Mouse (Mus musculus): ENCODE measurements at regions not wholly inside any gene's neighbourhood (a gene's known extent, or its start where the extent isn't known, plus 50 kb on each side); places are given as distances from the start of the nearest gene placed in this dataset.
A peak's percentile ranks its signal among the peaks of the same experiment; 100 is the strongest.

GRCm38 (mm10) chr13:107835756-107836385 lies 208.4 kb upstream of the Smim15 start:
- Histone ChIP-seq H3K9me3 (replicated peaks) (no peaks in the 10 kb centered on the region), H3K4me3 (no peak overlapping the region), H3K27ac (replicated peaks) (peak overlapping the region; percentile 57; the same call in 1 of the 2 replicates), H3K36me3 (peaks cover 7% of the 10 kb centered on the region; the same call in 1 of the 2 replicates), H3K4me1 (peaks cover 54% of the 10 kb centered on the region), H3K27me3 (ENCODE audit: low read depth, poor library complexity, severe bottlenecking) (no peaks in the 10 kb centered on the region)
- no peak for DNase-seq (ENCODE audit: low spot score)
- 66% methylated on average over 9 of the region's 9 CpGs for WGBS

- 61% methylated on average over 5 of the region's 5 CpGs for WGBS
- H3K4me1 ChIP-seq = peaks cover 55% of the 10 kb centered on the region
- H3K36me3 ChIP-seq = no peaks in the 10 kb centered on the region
- H3K9me3 ChIP-seq (replicated peaks) = no peaks in the 10 kb centered on the region
- H3K27me3 ChIP-seq (ENCODE audit: low read depth, poor library complexity, severe bottlenecking) = no peaks in the 10 kb centered on the region
- no peak for DNase-seq (ENCODE audit: low spot score)
- no peak overlapping the region for H3K27ac ChIP-seq (replicated peaks)
- no peak overlapping the region for H3K4me3 ChIP-seq
Measured at GRCm38 (mm10) chr13:107831997-107832396, 212.2 kb upstream of the Smim15 start.

- H3K4me1 ChIP-seq = peaks cover 55% of the 10 kb centered on the region
- 3% methylated on average over 17 of the region's 17 CpGs for WGBS
- no peaks in the 10 kb centered on the region for H3K9me3 ChIP-seq (replicated peaks)
- H3K36me3 ChIP-seq = no peaks in the 10 kb centered on the region
- peak overlapping the region; percentile 30 for H3K4me3 ChIP-seq
- DNase-seq (ENCODE audit: low spot score) = peak; percentile 91
- H3K27ac ChIP-seq (replicated peaks) = no peak overlapping the region
- no peaks in the 10 kb centered on the region for H3K27me3 ChIP-seq (ENCODE audit: low read depth, poor library complexity, severe bottlenecking)
Measured at GRCm38 (mm10) chr13:107831221-107831681, 213.0 kb upstream of the Smim15 start.

GRCm38 (mm10) chr13:107830281-107830680 lies 214.0 kb upstream of the Smim15 start:
- H3K4me1 ChIP-seq = peaks cover 45% of the 10 kb centered on the region
- no peaks in the 10 kb centered on the region for H3K36me3 ChIP-seq
- 82% methylated on average over 2 of the region's 2 CpGs for WGBS
- H3K4me3 ChIP-seq = no peak overlapping the region
- DNase-seq (ENCODE audit: low spot score) = no peak
- H3K9me3 ChIP-seq (replicated peaks) = no peaks in the 10 kb centered on the region
- H3K27me3 ChIP-seq (ENCODE audit: low read depth, poor library complexity, severe bottlenecking) = no peaks in the 10 kb centered on the region
- no peak overlapping the region for H3K27ac ChIP-seq (replicated peaks)

- H3K4me3 ChIP-seq = no peak overlapping the region
- no peaks in the 10 kb centered on the region for H3K36me3 ChIP-seq
- DNase-seq (ENCODE audit: low spot score) = no peak
- H3K27ac ChIP-seq (replicated peaks) = no peak overlapping the region
- H3K4me1 ChIP-seq = peaks cover 41% of the 10 kb centered on the region
- H3K9me3 ChIP-seq (replicated peaks) = no peaks in the 10 kb centered on the region
- 97% methylated on average over 4 of the region's 4 CpGs for whole genome bisulfite sequencing
- no peaks in the 10 kb centered on the region for H3K27me3 ChIP-seq (ENCODE audit: low read depth, poor library complexity, severe bottlenecking)
Measured at GRCm38 (mm10) chr13:107829861-107830260, 214.4 kb upstream of the Smim15 start.

GRCm38 (mm10) chr13:107825636-107826035 lies 218.6 kb upstream of the Smim15 start:
- H3K36me3 ChIP-seq = no peaks in the 10 kb centered on the region
- WGBS = 93% methylated on average over 4 of the region's 4 CpGs
- H3K27me3 ChIP-seq (ENCODE audit: low read depth, poor library complexity, severe bottlenecking) = no peaks in the 10 kb centered on the region
- peaks cover 33% of the 10 kb centered on the region for H3K4me1 ChIP-seq
- H3K27ac ChIP-seq (replicated peaks) = no peak overlapping the region
- no peak for DNase-seq (ENCODE audit: low spot score)
- H3K9me3 ChIP-seq (replicated peaks) = no peaks in the 10 kb centered on the region
- no peak overlapping the region for H3K4me3 ChIP-seq

GRCm38 (mm10) chr13:107823342-107823741 lies 220.9 kb upstream of the Smim15 start:
- Histone ChIP-seq H3K27ac (replicated peaks) (no peak overlapping the region), H3K4me1 (peaks cover 37% of the 10 kb centered on the region), H3K27me3 (ENCODE audit: low read depth, poor library complexity, severe bottlenecking) (no peaks in the 10 kb centered on the region), H3K4me3 (no peak overlapping the region), H3K9me3 (replicated peaks) (no peaks in the 10 kb centered on the region), H3K36me3 (no peaks in the 10 kb centered on the region)
- WGBS = 89% methylated on average over 1 of the region's 1 CpGs
- no peak for DNase-seq (ENCODE audit: low spot score)

GRCm38 (mm10) chr13:107822198-107822597 lies 222.0 kb upstream of the Smim15 start:
- Histone ChIP-seq H3K4me1 (peaks cover 33% of the 10 kb centered on the region), H3K4me3 (no peak overlapping the region), H3K36me3 (no peaks in the 10 kb centered on the region), H3K9me3 (replicated peaks) (no peaks in the 10 kb centered on the region), H3K27ac (replicated peaks) (no peak overlapping the region), H3K27me3 (ENCODE audit: low read depth, poor library complexity, severe bottlenecking) (no peaks in the 10 kb centered on the region)
- 75% methylated on average over 2 of the region's 2 CpGs for WGBS
- DNase-seq (ENCODE audit: low spot score) = no peak

- H3K27me3 ChIP-seq (ENCODE audit: low read depth, poor library complexity, severe bottlenecking) = no peaks in the 10 kb centered on the region
- H3K4me1 ChIP-seq = peaks cover 47% of the 10 kb centered on the region
- H3K27ac ChIP-seq (replicated peaks) = no peak overlapping the region
- H3K9me3 ChIP-seq (replicated peaks) = no peaks in the 10 kb centered on the region
- no peaks in the 10 kb centered on the region for H3K36me3 ChIP-seq
- DNase-seq (ENCODE audit: low spot score) = no peak
- WGBS = 63% methylated on average over 9 of the region's 9 CpGs
- no peak overlapping the region for H3K4me3 ChIP-seq
Measured at GRCm38 (mm10) chr13:107813562-107814161, 230.6 kb upstream of the Smim15 start.

- no peak for DNase-seq (ENCODE audit: low spot score)
- Histone ChIP-seq H3K27ac (replicated peaks) (no peak overlapping the region), H3K36me3 (no peaks in the 10 kb centered on the region), H3K9me3 (replicated peaks) (no peaks in the 10 kb centered on the region), H3K4me3 (no peak overlapping the region), H3K27me3 (ENCODE audit: low read depth, poor library complexity, severe bottlenecking) (no peaks in the 10 kb centered on the region), H3K4me1 (peaks cover 50% of the 10 kb centered on the region)
- WGBS = 81% methylated on average over 5 of the region's 5 CpGs
Measured at GRCm38 (mm10) chr13:107812014-107812413, 232.2 kb upstream of the Smim15 start.

GRCm38 (mm10) chr13:107810802-107811192 lies 233.4 kb upstream of the Smim15 start:
- DNase-seq (ENCODE audit: low spot score) = no peak
- Histone ChIP-seq H3K4me3 (no peak overlapping the region), H3K36me3 (peaks cover 3% of the 10 kb centered on the region; the same call in 1 of the 2 replicates), H3K27ac (replicated peaks) (no peak overlapping the region), H3K4me1 (peaks cover 50% of the 10 kb centered on the region), H3K27me3 (ENCODE audit: low read depth, poor library complexity, severe bottlenecking) (no peaks in the 10 kb centered on the region), H3K9me3 (replicated peaks) (no peaks in the 10 kb centered on the region)
- 76% methylated on average over 9 of the region's 9 CpGs for WGBS

- Histone ChIP-seq H3K4me3 (no peak overlapping the region), H3K27me3 (ENCODE audit: low read depth, poor library complexity, severe bottlenecking) (no peaks in the 10 kb centered on the region), H3K9me3 (replicated peaks) (no peaks in the 10 kb centered on the region), H3K4me1 (peaks cover 50% of the 10 kb centered on the region), H3K36me3 (peaks cover 3% of the 10 kb centered on the region; the same call in 1 of the 2 replicates), H3K27ac (replicated peaks) (no peak overlapping the region)
- no peak for DNase-seq (ENCODE audit: low spot score)
- 77% methylated on average over 9 of the region's 9 CpGs for WGBS
Measured at GRCm38 (mm10) chr13:107810060-107810801, 234.0 kb upstream of the Smim15 start.

GRCm38 (mm10) chr13:107808961-107809360 lies 235.3 kb upstream of the Smim15 start:
- Histone ChIP-seq H3K4me3 (no peak overlapping the region), H3K4me1 (peaks cover 42% of the 10 kb centered on the region), H3K36me3 (peaks cover 11% of the 10 kb centered on the region), H3K9me3 (replicated peaks) (peaks cover 5% of the 10 kb centered on the region; the same call in 1 of the 2 replicates), H3K27me3 (ENCODE audit: low read depth, poor library complexity, severe bottlenecking) (no peaks in the 10 kb centered on the region), H3K27ac (replicated peaks) (no peak overlapping the region)
- no peak for DNase-seq (ENCODE audit: low spot score)
- WGBS = 90% methylated on average over 2 of the region's 2 CpGs
